Mouse (Mus musculus): ENCODE results near the gene Tspan1.

- TF ChIP-seq POLR2A (IDR thresholded peaks at IDR 0.05; ENCODE audit: borderline replicate concordance, extremely low read depth, insufficient read depth, insufficient read length, poor library complexity, severe bottlenecking) (no peak), CTCF (IDR thresholded peaks at IDR 0.05; ENCODE audit: borderline replicate concordance, extremely low read depth, insufficient read depth, insufficient read length) (no peak)
Observed at GRCm38 (mm10) chr4:116206531-116206930, 39.1 kb upstream of the Tspan1 start.

Measured in brain, embryonic 14.5 days (tissue).